Mouse (Mus musculus): ENCODE measurements around the gene Prune2. TPM values are rescaled to one million over a fixed set of nuclear protein-coding genes. Genes with fewer than 3 reads are reported as not detected.

Gene Prune2
- total and polyA plus RNA-seq, 3 experiments: not detected

- no peaks in the 10 kb centered on the region for H3K4me1 ChIP-seq (ENCODE audit: control insufficient read depth in 1 of 2, insufficient read depth in 2 of 2, low read length in 2 of 2)
- TF ChIP-seq TBP (IDR thresholded peaks at IDR 0.05; ENCODE audit: low read depth, low read length): no peak
- TF ChIP-seq EP300 (IDR thresholded peaks at IDR 0.05; ENCODE audit: low read depth in 1 of 2, low read length in 2 of 2): no peak
- no peak for TF ChIP-seq MYB (IDR thresholded peaks at IDR 0.05; ENCODE audit: low read depth, low read length)
- no peak for TF ChIP-seq JUND (IDR thresholded peaks at IDR 0.05; ENCODE audit: low read depth, low read length)
- TF ChIP-seq CHD2 (IDR thresholded peaks at IDR 0.05; ENCODE audit: low read length): no peak
- no peak for TF ChIP-seq UBTF (IDR thresholded peaks at IDR 0.05; ENCODE audit: borderline replicate concordance, insufficient read depth, low read depth, low read length)
- no peak overlapping the region for H3K27ac ChIP-seq (ENCODE audit: control insufficient read depth, low read depth, low read length)
- DNase-seq (ENCODE audit: low read depth, low spot score): no peak
- no peaks in the 10 kb centered on the region for H3K79me2 ChIP-seq (ENCODE audit: control insufficient read depth, insufficient read depth, low read length, poor library complexity)
- no peaks in the 10 kb centered on the region for H3K9me3 ChIP-seq (replicated peaks; ENCODE audit: insufficient read depth, low read length)
- no peaks in the 10 kb centered on the region for H3K36me3 ChIP-seq (ENCODE audit: control insufficient read depth in 1 of 2, insufficient read depth in 2 of 2, low read length in 2 of 2)
- H3K9ac ChIP-seq (ENCODE audit: control insufficient read depth, low read depth, low read length, poor library complexity, severe bottlenecking): no peak overlapping the region
- H3K27me3 ChIP-seq (ENCODE audit: control insufficient read depth in 1 of 2, insufficient read depth in 2 of 2, low read length in 2 of 2): no peaks in the 10 kb centered on the region
- no peak overlapping the region for H3K4me3 ChIP-seq (ENCODE audit: control insufficient read depth in 1 of 2, insufficient read depth in 1 of 2, low read depth in 2 of 2, low read length in 2 of 2)
These were observed 308.7 kb downstream of the Prune2 start for GRCm38 (mm10) chr19:17264481-17265196.

GRCm38 (mm10) chr19:17268669-17269068, 312.8 kb downstream of the Prune2 start:
- no peak overlapping the region for H3K4me3 ChIP-seq (ENCODE audit: control insufficient read depth in 1 of 2, insufficient read depth in 1 of 2, low read depth in 2 of 2, low read length in 2 of 2)
- H3K9ac ChIP-seq (ENCODE audit: control insufficient read depth, low read depth, low read length, poor library complexity, severe bottlenecking): no peak overlapping the region
- no peaks in the 10 kb centered on the region for H3K9me3 ChIP-seq (replicated peaks; ENCODE audit: insufficient read depth, low read length)
- DNase-seq (ENCODE audit: low read depth, low spot score): no peak
- no peaks in the 10 kb centered on the region for H3K27me3 ChIP-seq (ENCODE audit: control insufficient read depth in 1 of 2, insufficient read depth in 2 of 2, low read length in 2 of 2)
- H3K4me1 ChIP-seq (ENCODE audit: control insufficient read depth in 1 of 2, insufficient read depth in 2 of 2, low read length in 2 of 2): no peaks in the 10 kb centered on the region
- H3K36me3 ChIP-seq (ENCODE audit: control insufficient read depth in 1 of 2, insufficient read depth in 2 of 2, low read length in 2 of 2): no peaks in the 10 kb centered on the region
- TF ChIP-seq ZC3H11A (IDR thresholded peaks at IDR 0.05; ENCODE audit: low read depth, low read length) (no peak), RCOR1 (IDR thresholded peaks at IDR 0.05; ENCODE audit: low read depth, low read length) (no peak), HCFC1 (IDR thresholded peaks at IDR 0.05; ENCODE audit: low read depth, low read length) (no peak), NRF1 (IDR thresholded peaks at IDR 0.05; ENCODE audit: insufficient read depth, low read depth, low read length, poor library complexity, severe bottlenecking) (no peak)
- no peak overlapping the region for H3K27ac ChIP-seq (ENCODE audit: control insufficient read depth, low read depth, low read length)
- no peaks in the 10 kb centered on the region for H3K79me2 ChIP-seq (ENCODE audit: control insufficient read depth, insufficient read depth, low read length, poor library complexity)

GRCm38 (mm10) chr19:17271179-17271622, 315.3 kb downstream of the Prune2 start:
- Histone ChIP-seq H3K27me3 (ENCODE audit: control insufficient read depth in 1 of 2, insufficient read depth in 2 of 2, low read length in 2 of 2) (no peaks in the 10 kb centered on the region), H3K79me2 (ENCODE audit: control insufficient read depth, insufficient read depth, low read length, poor library complexity) (no peaks in the 10 kb centered on the region), H3K4me3 (ENCODE audit: control insufficient read depth in 1 of 2, insufficient read depth in 1 of 2, low read depth in 2 of 2, low read length in 2 of 2) (no peak overlapping the region), H3K36me3 (ENCODE audit: control insufficient read depth in 1 of 2, insufficient read depth in 2 of 2, low read length in 2 of 2) (no peaks in the 10 kb centered on the region), H3K27ac (ENCODE audit: control insufficient read depth, low read depth, low read length) (no peak overlapping the region), H3K9ac (ENCODE audit: control insufficient read depth, low read depth, low read length, poor library complexity, severe bottlenecking) (no peak overlapping the region), H3K9me3 (replicated peaks; ENCODE audit: insufficient read depth, low read length) (no peaks in the 10 kb centered on the region), H3K4me1 (ENCODE audit: control insufficient read depth in 1 of 2, insufficient read depth in 2 of 2, low read length in 2 of 2) (no peaks in the 10 kb centered on the region)
- TF ChIP-seq MEF2A (IDR thresholded peaks at IDR 0.05; ENCODE audit: extremely low read depth, insufficient replicate concordance, low read depth, low read length, poor library complexity, severe bottlenecking) (no peak), CHD1 (IDR thresholded peaks at IDR 0.05; ENCODE audit: low read depth, low read length) (no peak), ZKSCAN1 (IDR thresholded peaks at IDR 0.05; ENCODE audit: low read depth, low read length) (no peak), GABPA (IDR thresholded peaks at IDR 0.05; ENCODE audit: low read depth, low read length) (no peak)
- no peak for DNase-seq (ENCODE audit: low read depth, low spot score)

Data from MEL (cell line).